Mouse (Mus musculus) embryonic facial prominence, embryonic 12.5 days (tissue): ENCODE results near the gene Fam234a. TPM values are rescaled to one million over a fixed set of nuclear protein-coding genes. Genes with fewer than 3 reads are reported as not detected.
"Not testable (repeated sequence)": the region's sequence is repeated elsewhere in the genome, so short reads cannot be mapped to it uniquely, and the experiment has no call there.

Source experiments
- ATAC-seq: fragments of 200-750 bp; cut with Nextera tagmentation; 2 replicates; pipeline ENCODE4 v1.8.0; 2017; ENCODE audit not compliant: insufficient number of reproducible peaks, insufficient read depth, low FRiP score, low TSS enrichment
- H3K27ac ChIP-seq: fragments of 300-500 bp; sonication (generic); 2 replicates; pipeline ENCODE4 v1.5.1; 2016; ENCODE audit warnings: mild to moderate bottlenecking
- H3K27me3 ChIP-seq: fragments of 300-500 bp; sonication (generic); 2 replicates; pipeline ENCODE4 v1.6.1; 2016; ENCODE audit warnings: mild to moderate bottlenecking, moderate library complexity
- H3K36me3 ChIP-seq: fragments of 300-500 bp; sonication (generic); 2 replicates; pipeline ENCODE4 v1.6.1; 2016; ENCODE audit warnings: mild to moderate bottlenecking
- H3K4me1 ChIP-seq: fragments of 300-500 bp; sonication (generic); 2 replicates; pipeline ENCODE4 v1.6.1; 2016
- H3K4me2 ChIP-seq: fragments of 300-500 bp; sonication (generic); replicated peaks from 2 replicates; pipeline ENCODE4 v1.6.1; 2016; ENCODE audit warnings: mild to moderate bottlenecking, moderate library complexity
- H3K4me3 ChIP-seq: fragments of 300-500 bp; sonication (generic); 2 replicates; pipeline ENCODE4 v1.5.1; 2016; ENCODE audit warnings: mild to moderate bottlenecking
- H3K9ac ChIP-seq: fragments of 300-500 bp; sonication (generic); 2 replicates; pipeline ENCODE4 v1.6.1; 2016; ENCODE audit warnings: mild to moderate bottlenecking, moderate library complexity
- H3K9me3 ChIP-seq: fragments of 300-500 bp; sonication (generic); 2 replicates; pipeline ENCODE4 v1.6.1; 2016; ENCODE audit warnings: mild to moderate bottlenecking, moderate library complexity
- WGBS: fragments of 180-500 bp; shearing (Covaris S2); methylation state at CpG from one replicate; pipeline ENCODE4 v1.1.7; 2016; 5-methylcytosine and 5-hydroxymethylcytosine counted together
- polyA plus RNA-seq: library from polyadenylated mRNA; unstranded; fragments of >200 nt; fragmentation: Nextera tagmentation; extraction: Ambion mirVana; gene quantifications from 2 replicates; pipeline ENCODE4 v1.2.1, GENCODE M21; 2016

Gene Fam234a
- 37.9 and 40.8 TPM in 2 replicates for polyA plus RNA-seq

DNA sequence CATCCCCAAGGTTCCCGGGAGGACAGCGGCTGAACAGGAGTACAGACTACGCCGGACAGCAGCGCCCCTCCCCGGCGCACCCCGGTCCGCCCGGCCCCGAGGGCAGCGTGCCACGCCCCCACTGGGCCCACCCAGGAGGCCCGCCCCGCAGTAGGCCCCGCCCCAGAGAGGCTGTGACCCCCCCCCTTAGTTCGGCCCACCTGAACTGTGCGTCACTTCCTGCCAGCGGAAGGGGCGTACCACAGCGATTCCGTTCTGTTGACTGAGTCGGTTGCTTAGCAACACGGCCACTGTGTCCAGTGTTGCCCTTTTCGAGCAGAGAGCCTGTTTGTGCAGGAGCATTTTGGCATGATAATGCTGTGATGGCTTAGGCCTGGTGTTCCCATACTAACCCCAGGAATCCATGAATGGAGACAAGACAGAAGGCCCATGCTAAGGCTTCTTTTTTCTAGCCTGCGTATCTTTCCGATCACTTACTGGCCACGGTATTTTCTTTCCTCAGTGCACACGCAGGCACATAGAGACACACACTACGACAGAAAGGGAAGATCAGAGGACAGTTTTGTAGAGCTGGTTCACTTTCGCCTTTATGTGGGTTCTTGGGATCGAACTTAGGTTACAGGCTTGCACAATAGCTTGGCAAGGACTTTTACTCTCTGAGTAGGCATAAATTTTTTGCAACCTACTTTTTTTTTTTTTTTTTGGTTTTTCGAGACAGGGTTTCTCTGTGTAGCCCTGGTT lies at the start of gene Fam234a:
Fam234a (minus strand) TSS at position 142 of the 741 bp plus-strand sequence.
- Histone ChIP-seq H3K4me2 (peak within 1 kb of the TSS; percentile 82), H3K9ac (peak within 1 kb of the TSS; percentile 67), H3K4me1 (peaks cover 10% of the 10 kb centered on the region; the same call in 1 of the 2 replicates), H3K9me3 (no peaks in the 10 kb centered on the region), H3K27ac (peak within 1 kb of the TSS; percentile 66), H3K27me3 (no peaks in the 10 kb centered on the region), H3K4me3 (peak within 1 kb of the TSS; percentile 60), H3K36me3 (no peaks in the 10 kb centered on the region)
- ATAC-seq = peak; percentile 88
- 7% methylated on average over 33 of the region's 33 CpGs for WGBS

DNA sequence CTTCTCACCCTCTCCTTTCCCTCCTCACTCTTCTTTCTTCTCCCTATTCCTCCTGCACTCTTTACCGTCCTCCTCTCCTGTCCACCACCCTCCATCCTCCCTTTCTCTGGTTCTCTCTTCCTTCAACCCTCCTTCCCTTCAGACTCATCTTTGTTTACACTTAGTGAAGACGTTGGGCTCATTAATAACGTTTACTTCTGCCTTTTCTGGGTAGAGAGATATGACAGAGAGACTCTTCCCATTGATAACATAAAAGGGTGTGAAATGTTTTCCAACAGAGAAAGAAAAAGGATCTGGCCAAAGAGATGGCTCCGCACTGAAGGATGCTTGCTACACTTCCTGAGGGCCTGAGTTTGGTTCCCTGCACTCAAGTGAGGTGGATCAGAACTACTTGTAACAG lies 45.4 kb upstream of the Fam234a start:
- ATAC-seq = no peak
- no peak overlapping the region for H3K27ac ChIP-seq
- peaks cover 59% of the 10 kb centered on the region for H3K36me3 ChIP-seq
- H3K9ac ChIP-seq = no peak overlapping the region
- H3K4me1 ChIP-seq = no peaks in the 10 kb centered on the region
- H3K4me2 ChIP-seq = no peak overlapping the region
- H3K9me3 ChIP-seq = peaks cover 10% of the 10 kb centered on the region; the same call in 1 of the 2 replicates
- H3K4me3 ChIP-seq = no peak overlapping the region
- 77% methylated on average over 4 of the region's 4 CpGs for WGBS
- no peaks in the 10 kb centered on the region for H3K27me3 ChIP-seq

DNA sequence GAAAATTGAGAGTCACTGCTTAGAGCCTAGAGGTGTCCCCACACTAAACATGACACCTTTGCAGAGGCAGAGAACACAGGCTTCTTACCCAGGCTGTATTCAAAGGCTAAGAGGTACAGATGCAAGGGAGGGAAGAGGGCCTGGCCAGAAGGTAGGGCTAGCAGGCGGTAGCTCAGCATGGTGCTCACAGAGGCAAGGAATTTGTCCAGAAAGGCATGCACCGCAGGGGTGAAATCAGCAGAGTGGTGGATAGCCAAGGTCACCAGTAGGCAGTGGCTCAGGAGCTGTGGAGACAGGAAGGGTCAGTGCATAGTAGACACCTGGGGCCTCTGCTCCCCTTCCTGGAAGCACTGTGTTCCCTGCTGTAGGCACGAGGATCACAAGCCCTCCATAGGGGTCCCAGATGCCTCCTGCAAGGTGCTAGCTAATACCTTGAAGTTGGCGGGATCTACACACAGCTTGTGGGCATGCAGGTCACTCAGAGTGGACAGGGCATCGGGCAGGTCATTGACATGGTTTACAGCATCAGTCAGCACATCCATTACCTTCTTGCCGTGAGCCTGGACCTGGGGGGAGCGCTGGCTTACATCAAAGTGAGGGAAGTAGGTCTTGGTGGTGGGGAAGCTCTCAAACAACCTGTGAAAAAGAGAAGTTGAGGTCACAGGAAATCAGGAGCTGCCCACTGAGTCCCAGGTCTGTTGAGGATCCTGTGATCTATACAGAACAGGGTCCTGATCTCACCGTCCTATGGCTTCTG lies 42.3 kb upstream of the Fam234a start:
- Histone ChIP-seq H3K4me3 (no peak overlapping the region), H3K4me1 (no peaks in the 10 kb centered on the region), H3K27me3 (no peaks in the 10 kb centered on the region), H3K9me3 (peaks cover 4% of the 10 kb centered on the region; the same call in 1 of the 2 replicates), H3K27ac (no peak overlapping the region), H3K36me3 (peaks cover 86% of the 10 kb centered on the region), H3K9ac (no peak overlapping the region), H3K4me2 (no peak overlapping the region)
- WGBS = 85% methylated on average over 8 of the region's 8 CpGs
- ATAC-seq = no peak

DNA sequence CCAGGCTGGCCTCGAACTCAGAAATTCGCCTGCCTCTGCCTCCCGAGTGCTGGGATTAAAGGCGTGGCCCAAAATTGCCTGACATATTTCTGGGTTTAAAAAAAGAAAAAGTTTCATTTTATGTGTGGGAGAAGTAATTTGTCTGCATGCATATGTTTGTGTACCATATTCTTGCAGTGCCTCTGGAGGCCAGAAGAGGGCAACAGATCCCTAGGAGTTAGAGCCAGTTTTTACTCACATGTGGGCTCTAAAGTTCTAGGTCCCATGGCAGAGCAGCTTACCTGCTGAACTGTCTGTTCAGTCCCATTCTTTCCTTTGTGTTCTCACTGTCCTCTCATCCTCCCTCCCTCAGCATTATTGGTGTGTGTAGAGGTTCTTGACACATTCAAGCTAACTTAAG lies 32.7 kb upstream of the Fam234a start:
- no peaks in the 10 kb centered on the region for H3K9me3 ChIP-seq
- WGBS = 90% methylated on average over 4 of the region's 4 CpGs
- H3K9ac ChIP-seq = no peak overlapping the region
- no peaks in the 10 kb centered on the region for H3K4me1 ChIP-seq
- peaks cover 70% of the 10 kb centered on the region for H3K36me3 ChIP-seq
- no peak overlapping the region for H3K27ac ChIP-seq
- no peak overlapping the region for H3K4me2 ChIP-seq
- H3K27me3 ChIP-seq = no peaks in the 10 kb centered on the region
- ATAC-seq = no peak
- H3K4me3 ChIP-seq = no peak overlapping the region

DNA sequence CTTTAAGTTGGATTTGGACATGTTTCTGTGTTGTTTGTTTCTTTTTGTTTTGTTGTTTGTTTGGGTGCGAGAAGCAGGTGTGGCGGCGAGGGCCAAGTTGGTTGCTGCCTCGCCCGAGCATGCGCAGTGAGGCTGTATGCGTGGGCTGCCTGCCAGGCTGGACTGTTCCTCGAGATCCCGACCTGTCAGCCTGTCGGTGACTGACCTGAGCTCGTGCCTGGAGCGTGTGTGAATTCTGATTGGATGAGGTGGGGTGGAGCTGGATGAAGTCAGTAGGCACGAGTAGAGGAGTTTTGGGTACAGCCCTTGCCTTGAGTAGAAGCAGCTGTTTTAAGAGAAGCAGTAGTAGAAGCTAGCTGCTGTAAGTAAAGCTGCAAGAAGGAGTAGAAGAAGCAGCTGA lies 31.9 kb upstream of the Fam234a start:
- no peak for ATAC-seq
- Histone ChIP-seq H3K27ac (no peak overlapping the region), H3K9me3 (no peaks in the 10 kb centered on the region), H3K27me3 (no peaks in the 10 kb centered on the region), H3K4me3 (no peak overlapping the region), H3K4me2 (no peak overlapping the region), H3K4me1 (no peaks in the 10 kb centered on the region), H3K9ac (no peak overlapping the region), H3K36me3 (peaks cover 70% of the 10 kb centered on the region)
- WGBS = 84% methylated on average over 13 of the region's 13 CpGs

DNA sequence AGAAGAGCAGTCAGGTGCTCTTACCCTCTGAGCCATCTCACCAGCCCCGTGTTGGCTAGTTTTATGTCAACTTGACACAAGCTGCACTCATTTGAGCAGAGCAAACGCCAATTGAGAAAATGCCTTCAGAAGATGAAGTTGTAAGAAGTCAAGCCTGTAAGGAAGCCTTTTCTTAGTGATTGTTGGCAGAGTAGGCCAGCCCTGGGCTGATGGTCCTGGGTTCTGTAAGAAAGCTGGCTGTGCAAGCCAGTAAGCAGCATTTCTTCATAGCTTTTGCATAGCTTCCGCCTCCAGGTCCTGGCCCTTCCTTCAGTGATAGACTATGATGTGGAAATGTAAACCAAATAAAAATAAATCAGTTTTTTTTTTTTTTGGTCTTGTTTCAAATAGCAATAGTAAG lies 28.5 kb upstream of the Fam234a start:
- peaks cover 70% of the 10 kb centered on the region for H3K36me3 ChIP-seq
- ATAC-seq = no peak
- no peak overlapping the region for H3K27ac ChIP-seq
- H3K27me3 ChIP-seq = no peaks in the 10 kb centered on the region
- no peak overlapping the region for H3K9ac ChIP-seq
- no peaks in the 10 kb centered on the region for H3K4me1 ChIP-seq
- no peak overlapping the region for H3K4me2 ChIP-seq
- H3K4me3 ChIP-seq = no peak overlapping the region
- H3K9me3 ChIP-seq = no peaks in the 10 kb centered on the region
- WGBS = 86% methylated on average over 3 of the region's 3 CpGs

DNA sequence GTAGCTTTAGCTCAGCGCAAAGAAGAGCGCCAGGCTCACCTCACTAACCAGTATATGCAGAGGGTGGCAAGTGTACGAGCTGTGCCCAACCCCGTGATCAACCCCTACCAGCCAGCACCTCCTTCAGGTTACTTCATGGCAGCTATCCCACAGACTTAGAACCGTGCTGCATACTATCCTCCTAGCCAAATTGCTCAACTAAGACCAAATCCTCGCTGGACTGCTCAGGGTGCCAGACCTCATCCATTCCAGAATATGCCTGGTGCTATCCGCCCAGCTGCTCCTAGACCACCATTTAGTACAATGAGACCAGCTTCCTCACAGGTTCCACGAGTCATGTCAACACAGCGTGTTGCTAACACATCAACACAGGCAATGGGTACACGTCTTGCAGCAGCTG lies 25.5 kb upstream of the Fam234a start:
- H3K9me3 ChIP-seq, H3K27me3 ChIP-seq, H3K4me2 ChIP-seq, H3K27ac ChIP-seq, H3K4me1 ChIP-seq, H3K4me3 ChIP-seq, H3K9ac ChIP-seq, ATAC-seq: not testable (repeated sequence)
- peaks cover 71% of the 10 kb centered on the region for H3K36me3 ChIP-seq
- 94% methylated on average over 9 of the region's 10 CpGs for WGBS

DNA sequence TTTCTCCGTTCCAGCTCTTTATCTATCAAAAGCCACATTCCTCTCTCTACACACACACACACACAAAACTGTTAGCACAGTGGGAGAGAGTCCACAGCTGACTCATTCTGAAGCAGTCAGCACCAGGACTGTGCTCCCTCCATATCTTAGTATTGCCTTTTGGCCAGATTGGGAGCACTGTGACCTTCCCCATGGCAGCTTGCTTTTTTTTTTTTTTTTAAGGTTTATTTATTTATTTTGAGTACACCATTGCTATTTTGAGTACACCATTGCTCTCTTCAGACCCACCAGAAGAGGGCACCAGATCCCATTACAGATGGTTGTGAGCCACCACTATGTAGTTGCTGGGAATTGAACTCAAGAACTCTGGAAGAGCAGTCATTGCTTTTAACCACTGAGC lies 24.8 kb upstream of the Fam234a start:
- Histone ChIP-seq H3K9me3 (no peaks in the 10 kb centered on the region), H3K36me3 (peaks cover 78% of the 10 kb centered on the region), H3K27ac (no peak overlapping the region), H3K4me2 (no peak overlapping the region), H3K4me1 (no peaks in the 10 kb centered on the region), H3K27me3 (no peaks in the 10 kb centered on the region), H3K9ac (no peak overlapping the region), H3K4me3 (no peak overlapping the region)
- 81% methylated on average over 1 of the region's 1 CpGs for WGBS
- no peak for ATAC-seq

DNA sequence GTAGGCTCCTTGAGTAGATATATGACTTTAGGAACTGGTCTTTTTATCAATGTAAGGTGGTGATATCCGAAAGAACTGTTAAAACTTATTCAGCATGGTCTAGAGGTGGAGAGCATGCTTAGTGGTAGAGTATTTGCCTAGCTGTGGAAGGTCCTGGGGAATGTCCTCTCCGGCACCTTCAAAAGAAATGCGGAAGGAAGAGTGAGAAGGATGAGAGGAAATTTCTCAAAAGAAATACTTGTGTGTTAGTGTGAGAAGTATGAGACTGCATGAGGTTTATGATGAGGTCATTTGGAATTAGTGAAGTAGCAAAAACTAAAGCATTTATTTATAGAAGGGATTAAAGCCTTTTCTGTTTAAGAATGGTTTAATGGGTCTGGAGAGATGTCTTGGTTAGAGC lies 18.3 kb upstream of the Fam234a start:
- WGBS = 96% methylated on average over 3 of the region's 3 CpGs
- Histone ChIP-seq H3K36me3 (peaks cover 84% of the 10 kb centered on the region), H3K4me1 (no peaks in the 10 kb centered on the region), H3K27me3 (no peaks in the 10 kb centered on the region), H3K9ac (no peak overlapping the region), H3K4me2 (no peak overlapping the region), H3K4me3 (no peak overlapping the region), H3K27ac (no peak overlapping the region), H3K9me3 (no peaks in the 10 kb centered on the region)
- ATAC-seq = no peak

DNA sequence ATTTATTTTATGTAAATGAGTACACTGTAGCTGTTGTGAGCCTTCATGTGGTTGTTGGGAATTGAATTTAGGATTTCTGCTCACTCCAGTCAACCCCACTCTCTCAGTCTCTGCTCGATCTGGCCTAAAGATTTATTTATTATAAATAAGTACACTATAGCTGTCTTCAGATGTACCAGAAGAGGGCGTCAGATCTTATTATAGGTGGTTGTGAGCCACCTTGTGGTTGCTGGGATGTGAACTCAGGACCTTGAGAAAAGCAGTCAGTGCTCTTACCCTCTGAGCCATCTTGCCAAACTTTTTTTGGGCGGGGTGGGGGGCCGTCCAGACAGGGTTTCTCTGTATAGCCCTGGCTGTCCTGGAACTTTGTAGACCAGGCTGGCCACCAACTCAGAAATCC lies 17.8 kb upstream of the Fam234a start:
- no peak for ATAC-seq
- Histone ChIP-seq H3K36me3 (peaks cover 84% of the 10 kb centered on the region), H3K9ac (no peak overlapping the region), H3K27ac (no peak overlapping the region), H3K4me3 (no peak overlapping the region), H3K9me3 (no peaks in the 10 kb centered on the region), H3K4me2 (no peak overlapping the region), H3K27me3 (no peaks in the 10 kb centered on the region), H3K4me1 (no peaks in the 10 kb centered on the region)
- 84% methylated on average over 4 of the region's 4 CpGs for WGBS

DNA sequence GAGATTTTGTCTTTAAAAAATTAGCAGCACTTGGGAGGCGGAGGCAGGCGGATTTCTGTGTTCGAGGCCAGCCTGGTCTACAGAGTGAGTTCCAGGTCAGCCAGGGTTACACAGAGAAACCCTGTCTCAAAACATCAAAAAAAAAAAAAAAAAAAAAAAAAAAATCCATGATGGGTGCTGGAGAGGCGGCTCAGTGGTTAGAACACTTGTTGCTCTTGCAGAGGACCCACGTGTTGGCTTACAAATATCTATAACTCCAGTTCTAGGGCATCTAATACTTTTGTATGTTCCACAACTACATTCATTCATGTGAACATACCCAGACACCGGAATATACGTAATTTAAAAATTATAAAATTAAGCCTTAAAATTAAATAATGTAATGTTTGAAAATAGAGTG lies 11.3 kb upstream of the Fam234a start:
- Histone ChIP-seq H3K4me3 (no peak overlapping the region), H3K9ac (no peak overlapping the region), H3K27me3 (no peaks in the 10 kb centered on the region), H3K9me3 (no peaks in the 10 kb centered on the region), H3K4me1 (peaks cover 11% of the 10 kb centered on the region), H3K4me2 (no peak overlapping the region), H3K36me3 (peaks cover 39% of the 10 kb centered on the region), H3K27ac (no peak overlapping the region)
- no peak for ATAC-seq
- WGBS = 90% methylated on average over 7 of the region's 7 CpGs

DNA sequence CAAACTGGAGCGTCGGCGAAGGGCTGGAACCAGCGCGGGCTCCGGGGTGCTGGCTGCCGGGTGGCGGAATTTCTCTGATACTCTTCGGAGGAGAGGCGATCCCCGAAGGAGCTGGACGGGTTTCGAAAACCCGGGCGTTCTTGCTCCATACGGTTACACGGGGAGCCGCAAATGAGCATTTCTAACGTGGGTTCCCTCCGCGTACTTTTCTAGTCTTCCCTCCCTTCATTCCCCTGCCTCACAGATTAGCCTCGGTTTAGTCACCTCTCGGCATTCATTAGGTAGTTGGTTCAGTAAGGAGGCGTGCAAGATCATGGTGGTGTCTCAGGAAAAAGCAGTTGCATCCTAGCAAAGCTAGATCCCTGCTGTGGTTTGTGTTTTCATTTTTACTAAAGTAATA lies 9.4 kb upstream of the Fam234a start:
- peak overlapping the region; percentile 71 for H3K4me2 ChIP-seq
- H3K27ac ChIP-seq = peak overlapping the region; percentile 99
- 0% methylated on average over 24 of the region's 24 CpGs for WGBS
- no peaks in the 10 kb centered on the region for H3K9me3 ChIP-seq
- H3K36me3 ChIP-seq = peaks cover 22% of the 10 kb centered on the region
- peaks cover 11% of the 10 kb centered on the region for H3K4me1 ChIP-seq
- H3K27me3 ChIP-seq = no peaks in the 10 kb centered on the region
- H3K4me3 ChIP-seq = peak overlapping the region; percentile 98
- ATAC-seq = no peak
- peak overlapping the region; percentile 96 for H3K9ac ChIP-seq
